Mouse (Mus musculus) hematopoietic stem cell, adult 5-6 weeks (primary cell): Measurements from ENCODE around the gene Csf2rb. TPM values are rescaled to one million over a fixed set of nuclear protein-coding genes. Genes with fewer than 3 reads are reported as not detected.

ENCODE experiments used
- ATAC-seq, 2 experiments: fragments of 125-278 bp in 1 of 2; replicated peaks in 1 of 2; 2 replicates each; pipeline ENCODE4 v1.8.0; 2016 to 2017; ENCODE audit warnings: inconsistent platforms in 2 of 2, mild to moderate bottlenecking in 2 of 2, moderate number of reproducible peaks in 2 of 2, low read depth in 1 of 2, moderate TSS enrichment in 1 of 2; ENCODE audit not compliant: low FRiP score in 2 of 2, poor library complexity in 2 of 2, severe bottlenecking in 2 of 2, insufficient read depth in 1 of 2, low TSS enrichment in 1 of 2
- total RNA-seq: library from RNA; stranded (forward); fragments of 172-1452, 232-1000 nt; gene quantifications from 2 replicates; pipeline ENCODE4 v1.2.3, GENCODE M21; 2017

The Csf2rb gene
- total RNA-seq, 1 experiment from 2014 or later = 21.4 TPM

GRCm38 (mm10) chr15:78355548-78355947 lies 30.0 kb downstream of the Csf2rb start:
- ATAC-seq = peak in 1 of 2 experiments; percentile 31; a peak in 1 of 4 replicates

- no peak for ATAC-seq
Measured at GRCm38 (mm10) chr15:78365916-78366315, 40.4 kb downstream of the Csf2rb start.

- ATAC-seq = no peak
Measured at GRCm38 (mm10) chr15:78366875-78367274, 41.3 kb downstream of the Csf2rb start.

GRCm38 (mm10) chr15:78367811-78368210 lies 42.3 kb downstream of the Csf2rb start:
- no peak for ATAC-seq

GRCm38 (mm10) chr15:78368926-78369346 lies 43.4 kb downstream of the Csf2rb start:
- peak; percentile 80 to 82 for ATAC-seq

GRCm38 (mm10) chr15:78369641-78370040 lies 44.1 kb downstream of the Csf2rb start:
- no peak for ATAC-seq

- ATAC-seq = no peak
Measured at GRCm38 (mm10) chr15:78372796-78373195, 47.2 kb downstream of the Csf2rb start.

- ATAC-seq = no peak
Measured at GRCm38 (mm10) chr15:78374204-78374603, 48.7 kb downstream of the Csf2rb start.

GRCm38 (mm10) chr15:78377859-78378258 lies 52.3 kb downstream of the Csf2rb start:
- ATAC-seq = no peak

GRCm38 (mm10) chr15:78378556-78378955 lies 53.0 kb downstream of the Csf2rb start:
- ATAC-seq = no peak

GRCm38 (mm10) chr15:78380208-78380607 lies 54.7 kb downstream of the Csf2rb start:
- no peak for ATAC-seq

- ATAC-seq = no peak
Measured at GRCm38 (mm10) chr15:78380741-78381140, 55.2 kb downstream of the Csf2rb start.

- no peak for ATAC-seq
Measured at GRCm38 (mm10) chr15:78382115-78382514, 56.6 kb downstream of the Csf2rb start.

GRCm38 (mm10) chr15:78383450-78384219 lies 58.1 kb downstream of the Csf2rb start:
- ATAC-seq = no peak

GRCm38 (mm10) chr15:78384220-78385116 lies 58.9 kb downstream of the Csf2rb start:
- ATAC-seq = no peak

GRCm38 (mm10) chr15:78385564-78385963 lies 60.0 kb downstream of the Csf2rb start:
- peak; percentile 23 to 53; a peak in 3 of 4 replicates for ATAC-seq

GRCm38 (mm10) chr15:78390855-78391254 lies 65.3 kb downstream of the Csf2rb start:
- ATAC-seq = peak in 1 of 2 experiments; percentile 56; a peak in 1 of 4 replicates

- ATAC-seq = no peak
Measured at GRCm38 (mm10) chr15:78395478-78395962, 70.0 kb downstream of the Csf2rb start, which contains the start of gene Tex33. Tex33 (minus strand) TSS chr15:78395912.
